Mouse (Mus musculus): ENCODE measurements around the gene Mrps23. TPM values are rescaled to one million over a fixed set of nuclear protein-coding genes. Genes with fewer than 3 reads are reported as not detected.

Gene Mrps23
- polyA plus RNA-seq, 1 experiment from 2014 or later, result 55.4 TPM

DNA sequence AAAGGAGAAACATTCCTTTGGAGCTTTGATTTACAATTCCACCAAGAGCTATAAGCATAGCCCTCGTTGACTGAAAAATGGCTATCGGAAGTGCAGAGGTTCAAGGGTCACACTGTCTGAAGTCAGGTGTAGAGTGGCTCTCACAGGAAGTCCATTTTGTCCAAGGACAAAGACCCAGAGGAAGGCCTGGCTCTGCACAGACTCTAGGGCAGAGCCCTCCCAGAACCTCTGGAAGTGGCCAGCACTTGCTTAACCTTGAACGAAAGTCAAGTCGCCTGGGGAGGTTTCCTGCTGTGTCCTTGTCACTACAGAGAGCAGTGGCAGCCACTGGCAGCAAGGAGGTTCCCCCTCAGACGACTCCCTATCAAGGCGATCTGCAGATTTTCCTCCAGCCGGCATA is 56.3 kb downstream of the Mrps23 start:
- no peaks in the 10 kb centered on the region for H3K9me3 ChIP-seq (ENCODE audit: control insufficient read depth, low read length)
- 38% methylated on average over 7 of the region's 7 CpGs for WGBS
- H3K27me3 ChIP-seq (ENCODE audit: control insufficient read depth, insufficient read depth, low read length), result no peaks in the 10 kb centered on the region
- H3K27ac ChIP-seq (replicated peaks), result no peak overlapping the region
- no peak overlapping the region for H3K4me3 ChIP-seq (ENCODE audit: low read depth, low read length)
- DNase-seq (ENCODE audit: low spot score) (no peak), ATAC-seq (ENCODE audit: low FRiP score, low TSS enrichment) (no peak)
- H3K4me1 ChIP-seq (replicated peaks; ENCODE audit: control insufficient read depth, insufficient read depth), result no peaks in the 10 kb centered on the region
- H3K36me3 ChIP-seq (ENCODE audit: control insufficient read depth, insufficient read depth, low read length), result no peaks in the 10 kb centered on the region
- TF ChIP-seq EP300 (optimal IDR thresholded peaks at IDR 0.05) (no peak), CTCF (IDR thresholded peaks at IDR 0.05; ENCODE audit: low read depth) (no peak)
- H3K9ac ChIP-seq (ENCODE audit: low read length), result no peak overlapping the region
- no peak overlapping the region for H3K4me2 ChIP-seq (replicated peaks; ENCODE audit: low read depth)

Other genes starting within 250 kb of the Mrps23 start
- gene Dynll2, start 216.9 kb upstream of the Mrps23 start, polyA plus RNA-seq (2015; fragmentation: Nextera tagmentation; extraction: Ambion mirVana), result 14.7 and 14.8 TPM in 2 replicates
- 88.1 and 97.5 TPM in 2 replicates for gene Srsf1, start 157.0 kb upstream of the Mrps23 start, polyA plus RNA-seq (2015; fragmentation: Nextera tagmentation; extraction: Ambion mirVana)
- gene Vezf1, start 136.1 kb upstream of the Mrps23 start, polyA plus RNA-seq (2015; fragmentation: Nextera tagmentation; extraction: Ambion mirVana), result 15.9 and 18.1 TPM in 2 replicates
- 12.8 and 13.7 TPM in 2 replicates for gene Cuedc1, start 106.3 kb upstream of the Mrps23 start, polyA plus RNA-seq (2015; fragmentation: Nextera tagmentation; extraction: Ambion mirVana)
- gene Ccdc182, start 89.7 kb downstream of the Mrps23 start, polyA plus RNA-seq (2015; fragmentation: Nextera tagmentation; extraction: Ambion mirVana), result not detected in 2 replicates

Data from stomach, postnatal 0 days (tissue).